Mouse (Mus musculus) frontal cortex, postnatal 25 days (tissue): ENCODE data around the gene Gm49403.
"Not testable (repeated sequence)": the region's sequence is repeated elsewhere in the genome, so short reads cannot be mapped to it uniquely, and the experiment has no call there.

ENCODE experiments used
- DNase-seq, 2 experiments: peaks; one replicate each; pipeline ENCODE4 v3.0.0; 2022; ENCODE audit warnings: low spot score in 2 of 2

Gene Gm49403

GRCm38 (mm10) chr19:8871267-8872186, 12.2 kb upstream of the Gm49403 start, which contains the start of gene Ubxn1:
Gene Ubxn1 (plus strand): TSS chr19:8871496.
- DNase-seq: peak; percentile 95 to 98

GRCm38 (mm10) chr19:8872266-8872840, 11.4 kb upstream of the Gm49403 start:
- no peak for DNase-seq

GRCm38 (mm10) chr19:8875031-8875430, 8.7 kb upstream of the Gm49403 start:
- DNase-seq: no peak

GRCm38 (mm10) chr19:8880311-8881033, 3.3 kb upstream of the Gm49403 start, which contains the start of gene Uqcc3:
Gene Uqcc3 (minus strand): TSS chr19:8880923.
- DNase-seq: peak; percentile 77 to 82

GRCm38 (mm10) chr19:8881034-8881392, 2.7 kb upstream of the Gm49403 start:
- no peak for DNase-seq

GRCm38 (mm10) chr19:8886916-8887584, 3.3 kb downstream of the Gm49403 start:
- no peak for DNase-seq

- no peak for DNase-seq
Observed at GRCm38 (mm10) chr19:8887585-8888463, 4.1 kb downstream of the Gm49403 start.

GRCm38 (mm10) chr19:8888511-8889385, 5.0 kb downstream of the Gm49403 start, which contains the start of the genes 1810009A15Rik and Gm49416:
Gene 1810009A15Rik (plus strand): TSS chr19:8888853.
Gene Gm49416 (plus strand): TSS chr19:8888926.
- peak; percentile 85 to 92 for DNase-seq

GRCm38 (mm10) chr19:8892829-8893766, 9.4 kb downstream of the Gm49403 start, which contains the start of gene Ints5:
Gene Ints5 (plus strand): TSS chr19:8893005.
- DNase-seq: peak; percentile 63 to 83

- DNase-seq: no peak
Observed at GRCm38 (mm10) chr19:8895397-8895960, 11.7 kb downstream of the Gm49403 start.

GRCm38 (mm10) chr19:8896231-8896630, 12.5 kb downstream of the Gm49403 start:
- DNase-seq: not testable (repeated sequence)

GRCm38 (mm10) chr19:8897211-8897864, 13.6 kb downstream of the Gm49403 start:
- not testable (repeated sequence) for DNase-seq

- peak; percentile 86 to 96 for DNase-seq
Observed at GRCm38 (mm10) chr19:8897865-8898495, 14.2 kb downstream of the Gm49403 start, which contains the start of gene Ganab. Gene Ganab (plus strand): TSS chr19:8898071.

- DNase-seq: no peak
Observed at GRCm38 (mm10) chr19:8898576-8898975, 14.8 kb downstream of the Gm49403 start.

- DNase-seq: no peak
Observed at GRCm38 (mm10) chr19:8899079-8899478, 15.3 kb downstream of the Gm49403 start.

GRCm38 (mm10) chr19:8903412-8903811, 19.7 kb downstream of the Gm49403 start:
- no peak for DNase-seq

GRCm38 (mm10) chr19:8908531-8908930, 24.8 kb downstream of the Gm49403 start:
- DNase-seq: no peak
